Mouse (Mus musculus) embryo, embryonic 11 days (tissue): ENCODE data around the gene Epn2.

Experiments used
- DNase-seq: peaks from one replicate; pipeline ENCODE4 v3.0.0-alpha.2; 2015

The Epn2 gene

DNA sequence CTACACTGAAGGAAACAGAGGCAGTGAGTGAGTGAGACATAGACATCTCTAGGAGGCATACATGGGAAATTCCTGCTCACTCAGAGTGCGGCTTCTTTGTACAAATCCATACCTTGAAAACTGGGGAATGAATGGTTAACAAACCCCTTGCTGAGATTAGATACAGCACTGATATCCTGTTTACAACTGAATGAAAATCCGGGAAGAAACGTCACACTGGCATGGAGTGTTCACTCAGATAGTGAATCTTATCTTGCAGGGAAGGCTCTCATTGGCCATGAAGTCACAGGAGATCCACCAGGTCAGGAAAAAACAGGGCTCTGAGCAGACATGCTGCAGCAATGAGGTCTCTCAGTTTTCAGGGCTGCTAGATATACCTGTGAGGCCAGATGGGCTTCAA lies 42.5 kb downstream of the Epn2 start:
- no peak for DNase-seq

DNA sequence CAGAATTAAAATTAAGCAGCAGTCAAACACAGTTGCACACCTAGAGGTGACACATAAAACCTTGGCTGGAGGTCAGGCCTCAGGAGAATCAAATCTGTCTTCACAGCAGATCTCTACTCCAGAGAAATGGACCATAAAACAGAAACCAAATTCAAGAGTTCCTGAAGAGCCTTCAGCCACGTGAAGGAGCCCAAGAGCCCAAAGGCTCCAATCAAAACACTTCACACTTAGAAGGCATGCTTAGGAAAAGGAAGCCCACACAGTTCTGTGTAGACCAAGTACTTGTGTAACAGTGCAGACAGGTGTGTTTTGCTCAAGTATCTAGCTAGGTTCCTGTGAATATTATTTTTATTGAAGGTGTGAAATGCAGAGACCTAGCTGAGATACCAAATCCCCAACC lies 44.0 kb downstream of the Epn2 start:
- no peak for DNase-seq

GRCm38 (mm10) chr11:61533571-61533970 lies 45.9 kb downstream of the Epn2 start:
- peak; percentile 20 for DNase-seq

GRCm38 (mm10) chr11:61532820-61533219 lies 46.7 kb downstream of the Epn2 start:
- no peak for DNase-seq

DNA sequence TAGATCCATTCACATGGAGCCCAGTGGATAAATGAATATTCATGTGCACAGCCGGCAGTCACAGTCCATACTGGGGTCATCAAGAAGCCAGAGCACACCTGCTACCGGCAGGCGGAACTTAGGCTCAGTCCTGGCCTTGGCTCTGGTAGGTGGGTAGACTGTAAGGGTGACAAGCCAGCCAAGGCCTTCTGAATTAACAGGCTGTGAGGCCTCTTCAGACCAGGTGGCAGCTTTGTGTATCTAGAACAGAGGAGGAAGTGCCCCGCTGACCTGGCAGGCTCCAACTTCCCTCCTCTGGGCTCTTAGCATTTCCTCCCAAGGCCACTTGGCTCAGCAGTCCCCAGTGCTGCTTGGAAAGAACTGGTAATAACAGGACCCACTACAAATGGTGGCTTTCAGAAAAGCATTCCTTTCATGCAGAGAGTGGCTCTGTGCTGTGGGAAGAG lies 50.2 kb downstream of the Epn2 start:
- peak; percentile 23 for DNase-seq

DNA sequence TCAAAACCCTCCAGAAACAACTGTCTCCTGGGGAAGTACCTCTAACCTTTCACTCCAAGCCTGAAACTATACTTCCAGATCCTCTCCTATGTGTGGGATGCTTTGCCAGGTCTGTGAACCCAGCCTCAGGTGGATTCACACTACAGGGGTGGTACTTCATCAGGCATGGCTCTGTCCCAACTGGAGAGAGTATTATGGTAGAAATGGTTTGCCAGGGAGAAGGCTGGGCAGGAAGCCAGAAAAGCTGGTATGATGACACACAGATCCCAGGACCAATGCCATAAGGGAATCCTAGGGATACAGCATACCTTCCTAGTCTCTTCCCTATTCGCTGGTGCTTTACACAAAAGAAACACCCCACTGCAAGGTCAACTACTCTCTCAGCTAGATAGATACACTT lies 52.6 kb downstream of the Epn2 start:
- DNase-seq, result no peak

- no peak for DNase-seq
Measured at GRCm38 (mm10) chr11:61519484-61520107, 59.9 kb downstream of the Epn2 start.

DNA sequence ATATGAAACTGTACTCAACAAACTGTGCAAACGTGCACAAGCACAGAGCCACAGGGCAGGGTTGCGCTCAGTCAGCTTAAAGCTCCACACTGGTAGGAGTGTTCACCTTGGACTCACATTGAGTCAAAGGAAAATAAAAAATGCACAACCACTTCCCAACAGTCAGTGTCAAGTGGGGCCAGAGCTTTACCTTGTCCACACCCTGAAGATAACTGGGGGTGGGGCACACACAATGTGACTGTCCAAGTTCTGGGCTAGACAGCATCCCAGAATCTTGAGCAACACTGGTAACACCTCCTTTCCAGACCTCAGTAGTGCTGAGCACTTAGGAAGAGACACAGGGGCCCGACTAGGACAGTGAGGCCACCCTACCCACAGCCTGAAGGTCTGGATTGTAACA lies 60.6 kb downstream of the Epn2 start:
- no peak for DNase-seq

GRCm38 (mm10) chr11:61517971-61518370 lies 61.5 kb downstream of the Epn2 start:
- DNase-seq, result no peak

DNA sequence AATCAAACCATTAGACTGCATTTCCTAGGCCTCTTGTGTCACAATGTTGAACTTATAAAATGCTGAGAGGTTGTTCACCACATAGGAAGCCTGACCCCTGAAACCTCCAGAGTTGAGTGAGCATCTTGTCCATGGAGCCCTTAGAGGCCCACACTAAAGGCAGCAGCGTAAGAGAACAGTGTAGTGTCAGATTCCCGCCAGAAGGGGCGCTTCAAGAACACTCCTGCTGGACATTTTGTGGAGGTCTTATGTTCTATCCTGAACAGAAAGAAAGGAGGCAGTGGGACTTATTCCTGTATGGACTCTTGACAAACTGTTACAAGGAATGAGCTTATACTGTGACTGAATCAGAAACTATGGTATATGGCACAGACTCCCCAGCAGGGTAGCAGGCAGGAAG lies 64.5 kb downstream of the Epn2 start:
- peak; percentile 62 for DNase-seq

DNA sequence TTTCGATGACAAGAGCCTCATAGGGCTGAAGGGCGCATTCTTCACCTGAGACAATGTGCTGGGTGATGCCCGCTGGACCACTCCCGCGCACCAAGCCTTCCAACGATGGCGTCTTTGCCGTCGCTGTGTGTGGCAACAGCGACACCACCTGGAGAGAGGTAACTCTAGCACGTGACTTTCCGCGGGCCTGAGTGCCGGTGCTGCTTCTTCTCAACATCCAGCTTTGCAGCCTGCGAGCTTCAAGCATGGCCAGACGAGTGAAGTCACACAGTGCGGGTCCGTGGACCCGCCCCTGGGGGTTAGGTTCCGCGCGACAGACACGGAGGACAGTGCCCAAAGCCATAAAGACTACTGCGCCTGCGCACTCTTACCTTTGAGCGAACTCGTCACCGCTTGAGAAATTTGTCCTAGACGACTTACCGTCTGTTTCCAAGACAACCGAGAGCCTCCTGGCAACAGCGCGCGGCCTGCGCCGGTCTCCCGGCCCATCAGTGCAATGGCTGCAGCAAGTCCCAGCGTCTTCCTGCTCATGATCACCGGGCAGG lies 74.7 kb downstream of the Epn2 start, which contains the start of gene B9d1:
TSS of gene B9d1 (plus strand) at position 432 of the 545 bp plus-strand sequence.
- peak; percentile 97 for DNase-seq

GRCm38 (mm10) chr11:61503933-61504332 lies 75.6 kb downstream of the Epn2 start:
- DNase-seq, result no peak

DNA sequence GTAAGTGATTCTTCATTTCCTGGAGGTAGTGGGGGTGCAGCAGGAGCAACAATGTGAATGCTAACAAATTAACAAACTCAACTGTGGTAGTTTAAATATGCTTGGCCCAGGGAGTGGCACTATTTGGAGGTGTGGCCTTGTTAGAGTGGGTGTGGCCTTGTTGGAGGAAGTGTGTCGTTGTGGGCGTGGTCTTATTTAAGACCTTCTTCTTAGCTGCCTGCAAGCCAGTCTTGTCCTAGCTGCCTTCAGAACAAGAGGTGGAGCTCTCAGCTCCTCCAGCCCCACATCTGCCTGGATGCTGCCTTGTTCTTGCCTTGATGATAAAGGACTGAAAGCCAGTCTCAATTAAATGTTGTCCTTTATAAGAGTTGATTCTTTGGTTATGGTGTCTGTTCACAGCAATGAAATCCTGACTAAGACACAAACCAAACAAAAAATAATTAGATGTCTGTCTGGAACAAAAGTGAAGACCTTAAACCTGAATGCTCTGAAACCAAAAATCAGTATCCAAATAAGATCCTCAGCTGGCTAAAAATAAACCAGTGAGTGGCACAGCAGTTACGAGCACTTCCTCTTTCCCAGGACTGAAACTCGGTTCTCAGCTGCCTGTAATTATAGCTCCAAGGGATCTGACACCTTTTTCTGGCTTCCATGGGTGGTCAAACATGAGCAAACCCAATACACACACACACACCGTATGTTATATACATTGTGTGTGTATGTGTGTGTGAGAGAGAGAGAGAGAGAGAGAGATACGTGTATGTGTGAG lies 80.6 kb downstream of the Epn2 start:
- DNase-seq, result no peak

- no peak for DNase-seq
Measured at GRCm38 (mm10) chr11:61497490-61497889, 82.0 kb downstream of the Epn2 start.

DNA sequence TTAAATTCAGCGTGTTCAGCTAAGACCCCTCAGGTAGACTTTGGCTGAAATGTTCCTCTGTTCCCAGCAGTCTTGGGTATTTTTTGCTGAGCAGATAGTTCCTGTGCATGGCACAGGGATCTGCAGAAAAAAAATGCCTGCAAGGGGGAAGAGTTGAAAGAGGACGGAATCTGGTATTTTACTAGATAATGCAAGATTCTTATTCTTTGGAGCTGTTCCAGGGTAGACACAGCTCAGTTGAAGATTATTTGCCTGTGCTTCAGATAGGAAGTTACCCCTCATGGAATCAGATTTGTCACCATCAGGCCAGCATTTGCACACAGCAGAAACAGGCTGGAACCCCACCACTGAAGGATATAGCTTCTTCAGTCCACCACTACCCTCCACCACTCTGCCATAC lies 84.0 kb downstream of the Epn2 start:
- DNase-seq, result no peak

- DNase-seq, result peak; percentile 100
Measured at GRCm38 (mm10) chr11:61494129-61494997, 85.1 kb downstream of the Epn2 start, which contains the start of gene Mapk7. Mapk7 (minus strand) TSS chr11:61494406.

- DNase-seq, result peak; percentile 59
Measured at GRCm38 (mm10) chr11:61493525-61494128, 85.9 kb downstream of the Epn2 start.

- DNase-seq, result no peak
Measured at GRCm38 (mm10) chr11:61492749-61493401, 86.6 kb downstream of the Epn2 start.

DNA sequence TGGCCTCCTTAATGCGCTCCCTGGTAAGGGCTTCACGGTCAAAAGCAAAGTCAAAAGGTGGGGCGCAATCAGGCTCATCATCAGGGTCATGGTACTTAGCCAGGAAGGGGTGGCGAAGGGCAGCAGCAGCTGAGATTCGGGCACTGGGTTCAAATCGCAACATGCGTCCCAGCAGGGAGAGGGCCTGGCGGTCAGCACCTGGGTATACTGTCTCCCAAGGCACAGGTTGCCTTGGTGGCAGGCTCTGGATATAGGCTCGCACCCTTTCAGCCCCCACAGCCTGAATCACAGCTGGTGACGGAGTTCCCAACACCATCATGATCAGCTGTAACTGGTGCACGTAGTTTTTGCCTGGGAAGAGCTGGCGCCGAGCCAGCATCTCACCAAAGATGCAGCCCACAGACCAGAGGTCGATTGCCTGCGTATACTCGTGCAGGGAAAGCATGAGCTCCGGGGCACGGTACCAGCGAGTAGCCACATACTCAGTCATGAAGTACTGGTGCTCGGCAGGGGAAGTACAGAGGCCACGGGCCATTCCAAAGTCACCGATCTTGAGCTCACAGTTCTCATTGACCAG lies 88.5 kb downstream of the Epn2 start:
- no peak for DNase-seq

GRCm38 (mm10) chr11:61489874-61490273 lies 89.6 kb downstream of the Epn2 start:
- DNase-seq, result no peak

- no peak for DNase-seq
Measured at GRCm38 (mm10) chr11:61489085-61489484, 90.4 kb downstream of the Epn2 start.

DNA sequence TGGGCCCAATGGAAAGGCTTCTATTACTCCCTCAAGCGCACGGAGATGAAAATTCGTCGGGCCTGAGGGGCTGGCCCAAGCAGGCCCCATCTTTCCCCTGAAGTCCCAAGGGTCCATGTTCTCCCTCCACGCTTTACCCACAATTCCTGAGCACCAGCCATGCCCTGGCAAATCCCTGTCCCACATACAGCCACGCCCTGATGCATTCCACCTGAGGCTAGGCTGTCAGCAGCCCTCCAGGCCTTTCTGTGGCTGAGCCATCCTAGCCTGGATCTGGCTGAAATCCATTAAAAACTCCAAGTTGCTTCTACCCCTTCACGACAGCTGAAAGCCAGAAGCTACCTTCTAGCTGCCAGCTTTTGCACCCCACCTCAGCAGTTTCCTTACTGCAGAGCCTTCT lies 91.6 kb downstream of the Epn2 start:
- DNase-seq, result no peak
